Mouse (Mus musculus): ENCODE measurements around the gene Gpc5.

DNA sequence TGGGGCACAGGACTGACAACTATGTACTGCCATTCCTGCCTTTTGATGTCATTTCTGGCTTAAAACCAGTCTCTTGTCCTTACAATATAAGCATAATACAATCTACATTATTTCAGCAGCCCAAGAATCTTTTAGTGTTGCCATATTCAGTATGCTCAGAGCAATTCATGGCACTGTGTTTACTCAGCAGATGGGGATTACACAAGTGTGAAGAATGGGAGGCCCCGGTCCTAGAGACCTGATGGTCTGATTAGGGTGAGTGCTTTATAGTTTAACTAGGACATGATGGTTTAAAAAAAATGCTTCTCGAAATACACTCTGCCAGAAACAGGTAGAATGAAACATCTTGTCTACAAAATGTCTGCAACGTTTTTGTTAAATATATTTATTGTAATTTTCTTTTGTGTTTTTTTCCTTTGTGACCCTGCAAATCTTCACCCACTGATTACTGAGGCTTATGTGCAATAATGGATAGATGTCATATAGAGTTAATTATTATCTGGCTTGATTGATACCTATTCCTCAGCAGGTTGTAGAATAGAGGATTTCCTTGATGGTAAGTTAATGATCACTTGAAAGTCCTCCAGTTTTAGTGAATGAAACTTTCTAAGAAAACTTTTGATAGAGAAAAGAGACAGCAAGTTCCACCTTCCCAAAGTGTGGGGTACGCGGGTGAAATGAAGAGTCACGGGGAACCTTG, 177.8 kb downstream of the Gpc5 start:
- TF ChIP-seq CTCF (IDR thresholded peaks at IDR 0.05; ENCODE audit: borderline replicate concordance, insufficient read depth, low read depth, low read length), result no peak
- TF ChIP-seq POLR2A (IDR thresholded peaks at IDR 0.05; ENCODE audit: borderline replicate concordance, insufficient read depth, low read length), result no peak
